In genomic region chr11:62869715-62870371, GRCm38 (mm10) we compare ENCODE assay signal across 22 mouse cellular contexts. TPM values are rescaled to one million over a fixed set of nuclear protein-coding genes. Genes with fewer than 3 reads are reported as not detected.
DNase-seq lines count a peak whose midpoint lies in the region; ATAC-seq and TF ChIP-seq lines count a peak whose summit lies in the region.
"Had no signal": no experiment of that assay in that cellular context is flagged by ENCODE, and none has a peak within 500 bp of the region (broad histone marks: within the 10 kb centered on the region; RNA-seq: fewer than 3 reads in every experiment).

No protein-coding gene starts in this region.

- H3K9me3 ChIP-seq in liver, embryonic 13.5 days (replicated peaks) = no peaks in the 10 kb centered on the region
- no peaks in the 10 kb centered on the region for H3K9me3 ChIP-seq in liver, embryonic 11.5 days (ENCODE audit: control insufficient read depth, low read length)
- H3K9me3 ChIP-seq in liver, embryonic 15.5 days (replicated peaks) = no peaks in the 10 kb centered on the region
- H3K9me3 ChIP-seq in liver, postnatal 0 days (ENCODE audit: low read length) = no peaks in the 10 kb centered on the region
- no peaks in the 10 kb centered on the region for H3K9me3 ChIP-seq in hindbrain, embryonic 11.5 days (ENCODE audit: control insufficient read depth, low read length)
- H3K9me3 ChIP-seq in neural tube, embryonic 15.5 days (replicated peaks) = no peaks in the 10 kb centered on the region
- H3K9me3 ChIP-seq: embryonic facial prominence, embryonic 10.5 days; embryonic facial prominence, embryonic 12.5 days; forebrain, embryonic 13.5 days; forebrain, embryonic 15.5 days had no signal

- H3K4me1 ChIP-seq in liver, embryonic 13.5 days (replicated peaks) = peaks cover 13% of the 10 kb centered on the region
- H3K4me1 ChIP-seq in liver, embryonic 11.5 days (replicated peaks; ENCODE audit: control insufficient read depth, insufficient read depth, low read length) = no peaks in the 10 kb centered on the region
- H3K4me1 ChIP-seq in liver, embryonic 15.5 days (replicated peaks) = peaks cover 9% of the 10 kb centered on the region
- no peaks in the 10 kb centered on the region for H3K4me1 ChIP-seq in liver, postnatal 0 days (ENCODE audit: insufficient read depth)
- H3K4me1 ChIP-seq in hindbrain, embryonic 11.5 days (replicated peaks; ENCODE audit: control insufficient read depth, insufficient read depth, low read length) = no peaks in the 10 kb centered on the region
- H3K4me1 ChIP-seq in neural tube, embryonic 15.5 days = no peaks in the 10 kb centered on the region
- H3K4me1 ChIP-seq: embryonic facial prominence, embryonic 10.5 days; embryonic facial prominence, embryonic 12.5 days; forebrain, embryonic 13.5 days; forebrain, embryonic 15.5 days had no signal

- peak; percentile 48; the same call in 1 of the 2 replicates for TF ChIP-seq EP300 in liver, postnatal 0 days (IDR thresholded peaks at IDR 0.05; ENCODE audit: low read depth)

- TF ChIP-seq CTCF in liver, postnatal 0 days (IDR thresholded peaks at IDR 0.05; ENCODE audit: low read depth) = no peak

- H3K9ac ChIP-seq in liver, embryonic 13.5 days = no peak overlapping the region
- H3K9ac ChIP-seq in liver, embryonic 11.5 days (ENCODE audit: low read depth, low read length) = no peak overlapping the region
- no peak overlapping the region for H3K9ac ChIP-seq in liver, embryonic 15.5 days
- no peak overlapping the region for H3K9ac ChIP-seq in liver, postnatal 0 days (replicated peaks)
- H3K9ac ChIP-seq in hindbrain, embryonic 11.5 days (ENCODE audit: low read depth, low read length) = no peak overlapping the region
- H3K9ac ChIP-seq in neural tube, embryonic 15.5 days (replicated peaks) = no peak overlapping the region
- H3K9ac ChIP-seq: embryonic facial prominence, embryonic 12.5 days; forebrain, embryonic 13.5 days; forebrain, embryonic 15.5 days had no signal

- H3K4me2 ChIP-seq in liver, embryonic 13.5 days = no peak overlapping the region
- no peak overlapping the region for H3K4me2 ChIP-seq in liver, embryonic 11.5 days
- no peak overlapping the region for H3K4me2 ChIP-seq in liver, embryonic 15.5 days
- no peak overlapping the region for H3K4me2 ChIP-seq in liver, postnatal 0 days (ENCODE audit: low read depth, low read length)
- no peak overlapping the region for H3K4me2 ChIP-seq in hindbrain, embryonic 11.5 days (replicated peaks; ENCODE audit: low read depth, low read length)
- no peak overlapping the region for H3K4me2 ChIP-seq in neural tube, embryonic 15.5 days
- H3K4me2 ChIP-seq: embryonic facial prominence, embryonic 12.5 days; forebrain, embryonic 13.5 days; forebrain, embryonic 15.5 days had no signal

- H3K36me3 ChIP-seq in liver, embryonic 13.5 days = no peaks in the 10 kb centered on the region
- no peaks in the 10 kb centered on the region for H3K36me3 ChIP-seq in liver, embryonic 11.5 days (ENCODE audit: control insufficient read depth, insufficient read depth, low read length)
- H3K36me3 ChIP-seq in liver, embryonic 15.5 days (replicated peaks) = no peaks in the 10 kb centered on the region
- no peaks in the 10 kb centered on the region for H3K36me3 ChIP-seq in liver, postnatal 0 days (replicated peaks; ENCODE audit: insufficient read depth, low read length)
- H3K36me3 ChIP-seq in hindbrain, embryonic 11.5 days (ENCODE audit: control insufficient read depth, insufficient read depth, low read length) = no peaks in the 10 kb centered on the region
- no peaks in the 10 kb centered on the region for H3K36me3 ChIP-seq in neural tube, embryonic 15.5 days
- H3K36me3 ChIP-seq: embryonic facial prominence, embryonic 10.5 days; embryonic facial prominence, embryonic 12.5 days; forebrain, embryonic 15.5 days had no signal

- H3K27me3 ChIP-seq in liver, embryonic 13.5 days = no peaks in the 10 kb centered on the region; the same call in 1 of the 2 replicates
- H3K27me3 ChIP-seq in liver, embryonic 11.5 days (replicated peaks; ENCODE audit: control insufficient read depth, insufficient read depth, low read length) = no peaks in the 10 kb centered on the region
- H3K27me3 ChIP-seq in liver, embryonic 15.5 days = no peaks in the 10 kb centered on the region
- H3K27me3 ChIP-seq in liver, postnatal 0 days (ENCODE audit: insufficient read depth, low read length) = no peaks in the 10 kb centered on the region
- no peaks in the 10 kb centered on the region for H3K27me3 ChIP-seq in hindbrain, embryonic 11.5 days (ENCODE audit: control insufficient read depth, insufficient read depth, low read length)
- no peaks in the 10 kb centered on the region for H3K27me3 ChIP-seq in neural tube, embryonic 15.5 days (replicated peaks)
- H3K27me3 ChIP-seq: embryonic facial prominence, embryonic 12.5 days; forebrain, embryonic 13.5 days; forebrain, embryonic 15.5 days had no signal

- no peak overlapping the region for H3K4me3 ChIP-seq in liver, embryonic 13.5 days (replicated peaks)
- H3K4me3 ChIP-seq in liver, embryonic 11.5 days (ENCODE audit: low read depth, low read length) = no peak overlapping the region
- no peak overlapping the region for H3K4me3 ChIP-seq in liver, embryonic 15.5 days (replicated peaks)
- H3K4me3 ChIP-seq in liver, postnatal 0 days (ENCODE audit: low read depth, low read length) = no peak overlapping the region
- no peak overlapping the region for H3K4me3 ChIP-seq in hindbrain, embryonic 11.5 days (ENCODE audit: low read depth, low read length)
- no peak overlapping the region for H3K4me3 ChIP-seq in neural tube, embryonic 15.5 days (replicated peaks)
- H3K4me3 ChIP-seq: embryonic facial prominence, embryonic 10.5 days; embryonic facial prominence, embryonic 12.5 days; forebrain, embryonic 13.5 days; forebrain, embryonic 15.5 days had no signal

- 46% methylated on average over 8 of the region's 8 CpGs for WGBS in liver, embryonic 13.5 days (ENCODE audit: insufficient replicate concordance)
- 65% methylated on average over 8 of the region's 8 CpGs for WGBS in liver, embryonic 11.5 days
- 37% methylated on average over 8 of the region's 8 CpGs for WGBS in liver, embryonic 15.5 days (ENCODE audit: insufficient replicate concordance)
- 61% methylated on average over 8 of the region's 8 CpGs for WGBS in liver, postnatal 0 days (ENCODE audit: insufficient replicate concordance)
- 89% methylated on average over 8 of the region's 8 CpGs for WGBS in hindbrain, embryonic 11.5 days
- 83% methylated on average over 8 of the region's 8 CpGs for WGBS in neural tube, embryonic 15.5 days

- peak; percentile 70 for ATAC-seq in liver, embryonic 13.5 days (ENCODE audit: low read depth)
- no peak for ATAC-seq in liver, embryonic 11.5 days (replicated peaks; ENCODE audit: low FRiP score)
- ATAC-seq in liver, embryonic 15.5 days (ENCODE audit: insufficient read depth) = 0 out of 2 replicates have a peak, but pooled peaks have one; percentile 25
- no peak for ATAC-seq in liver, postnatal 0 days
- peak; percentile 91 for ATAC-seq in megakaryocyte-erythroid progenitor cell, adult 5-6 weeks (replicated peaks; ENCODE audit: low FRiP score, low TSS enrichment, poor library complexity, severe bottlenecking)
- no peak for ATAC-seq in hindbrain, embryonic 11.5 days (ENCODE audit: low FRiP score)
- ATAC-seq in neural tube, embryonic 15.5 days (ENCODE audit: low FRiP score) = no peak
- ATAC-seq: activated CD4-positive, CD25-positive, alpha-beta regulatory T cell, adult 4 months; forebrain, embryonic 13.5 days; forebrain, embryonic 15.5 days had no signal

- H3K27ac ChIP-seq in liver, embryonic 13.5 days = no peak overlapping the region
- no peak overlapping the region for H3K27ac ChIP-seq in liver, embryonic 11.5 days (ENCODE audit: low read depth, low read length)
- no peak overlapping the region for H3K27ac ChIP-seq in liver, embryonic 15.5 days (replicated peaks)
- H3K27ac ChIP-seq in liver, postnatal 0 days (ENCODE audit: low read depth) = no peak overlapping the region
- H3K27ac ChIP-seq in hindbrain, embryonic 11.5 days (ENCODE audit: low read depth, low read length) = no peak overlapping the region
- H3K27ac ChIP-seq in neural tube, embryonic 15.5 days (replicated peaks) = no peak overlapping the region
- H3K27ac ChIP-seq: embryonic facial prominence, embryonic 10.5 days; embryonic facial prominence, embryonic 12.5 days; forebrain, embryonic 13.5 days; forebrain, embryonic 15.5 days had no signal

- no peak for DNase-seq in liver, embryonic 13.5 days
- no peak for DNase-seq in liver, embryonic 11.5 days (ENCODE audit: low spot score)
- DNase-seq in liver = no peak
- DNase-seq in liver, postnatal 0 days = no peak
- DNase-seq in hindbrain, embryonic 11.5 days (ENCODE audit: low spot score) = no peak
- DNase-seq: adrenal gland, adult 8-10 months; adrenal gland, postnatal 14 days; adrenal gland, postnatal 36 days; cerebellum, adult 11-12 months; cerebellum, adult 2 months; cerebellum, adult 9-10 months; cerebellum, postnatal 10 days; cerebellum, postnatal 25 days had no signal

RNA-seq across cellular contexts. Expression of gene Tvp23b, which starts 9.4 kb away (rescaled TPM):
- polyA plus RNA-seq in liver, embryonic 13.5 days (2015; fragmentation: Nextera tagmentation; extraction: Ambion mirVana) = 29.2 and 36.1 TPM in 2 replicates
- 49.1 and 53.7 TPM in 2 replicates for polyA plus RNA-seq in liver, embryonic 11.5 days (2014; fragmentation: Nextera tagmentation; extraction: Ambion mirVana)
- polyA plus RNA-seq in liver, embryonic 15.5 days (2015; fragmentation: Nextera tagmentation; extraction: Ambion mirVana) = 27.0 and 29.6 TPM in 2 replicates
- polyA plus RNA-seq in liver, postnatal 0 days (2015; fragmentation: Nextera tagmentation; extraction: Ambion mirVana) = 29.1 and 29.4 TPM in 2 replicates
- total RNA-seq in megakaryocyte-erythroid progenitor cell, adult 5-6 weeks (2014; fragmentation: Nextera tagmentation) = 25.3 and 32.2 TPM in 2 replicates
- total RNA-seq in megakaryocyte-erythroid progenitor cell, adult 5-6 weeks (2017) = 47.2 and 68.9 TPM in 2 replicates
- 41.7 and 53.0 TPM in 2 replicates for polyA plus RNA-seq in hindbrain, embryonic 11.5 days (2014; fragmentation: Nextera tagmentation; extraction: Ambion mirVana)
- polyA plus RNA-seq in neural tube, embryonic 15.5 days (2015; fragmentation: Nextera tagmentation; extraction: Ambion mirVana) = 54.0 and 55.4 TPM in 2 replicates

RNA-seq across cellular contexts. Expression of gene Fbxw10, which starts 23.0 kb away (rescaled TPM):
- 0.03 and 0.07 TPM in 2 replicates for polyA plus RNA-seq in liver, embryonic 13.5 days (2015; fragmentation: Nextera tagmentation; extraction: Ambion mirVana)
- polyA plus RNA-seq in liver, embryonic 11.5 days (2014; fragmentation: Nextera tagmentation; extraction: Ambion mirVana) = 0.10 and 0.15 TPM in 2 replicates
- 0.07 and 0.28 TPM in 2 replicates for polyA plus RNA-seq in liver, embryonic 15.5 days (2015; fragmentation: Nextera tagmentation; extraction: Ambion mirVana)
- 0.13 and 0.20 TPM in 2 replicates for polyA plus RNA-seq in liver, postnatal 0 days (2015; fragmentation: Nextera tagmentation; extraction: Ambion mirVana)
- 2.4 TPM in 1 of 2 replicates, not detected in the other for total RNA-seq in megakaryocyte-erythroid progenitor cell, adult 5-6 weeks (2014; fragmentation: Nextera tagmentation)
- 0.91 and 2.3 TPM in 2 replicates for total RNA-seq in megakaryocyte-erythroid progenitor cell, adult 5-6 weeks (2017)
- 0.49 and 0.65 TPM in 2 replicates for polyA plus RNA-seq in hindbrain, embryonic 11.5 days (2014; fragmentation: Nextera tagmentation; extraction: Ambion mirVana)
- 0.19 and 0.55 TPM in 2 replicates for polyA plus RNA-seq in neural tube, embryonic 15.5 days (2015; fragmentation: Nextera tagmentation; extraction: Ambion mirVana)
- total RNA-seq: MEL had no signal

RNA-seq across cellular contexts. Expression of gene Trim16, which starts 49.8 kb away (rescaled TPM):
- 0.65 and 0.73 TPM in 2 replicates for polyA plus RNA-seq in liver, embryonic 13.5 days (2015; fragmentation: Nextera tagmentation; extraction: Ambion mirVana)
- polyA plus RNA-seq in liver, embryonic 11.5 days (2014; fragmentation: Nextera tagmentation; extraction: Ambion mirVana) = 2.2 and 3.1 TPM in 2 replicates
- 0.48 and 0.79 TPM in 2 replicates for polyA plus RNA-seq in liver, embryonic 15.5 days (2015; fragmentation: Nextera tagmentation; extraction: Ambion mirVana)
- 0.85 and 0.91 TPM in 2 replicates for polyA plus RNA-seq in liver, postnatal 0 days (2015; fragmentation: Nextera tagmentation; extraction: Ambion mirVana)
- total RNA-seq in megakaryocyte-erythroid progenitor cell, adult 5-6 weeks (2014; fragmentation: Nextera tagmentation) = 7.5 and 9.7 TPM in 2 replicates
- 5.5 and 8.4 TPM in 2 replicates for total RNA-seq in megakaryocyte-erythroid progenitor cell, adult 5-6 weeks (2017)
- 5.3 and 6.4 TPM in 2 replicates for polyA plus RNA-seq in hindbrain, embryonic 11.5 days (2014; fragmentation: Nextera tagmentation; extraction: Ambion mirVana)
- 9.5 and 11.9 TPM in 2 replicates for polyA plus RNA-seq in neural tube, embryonic 15.5 days (2015; fragmentation: Nextera tagmentation; extraction: Ambion mirVana)

Comparison
In these comparisons a context has a peak if more than half of its experiments do, and no peak if none do; other contexts are left out.
1. ATAC-seq: peak in liver, embryonic 13.5 days (single experiment), liver, embryonic 15.5 days (single experiment) and megakaryocyte-erythroid progenitor cell, adult 5-6 weeks (single experiment); none in liver, embryonic 11.5 days (single experiment), liver, postnatal 0 days (single experiment), hindbrain, embryonic 11.5 days (single experiment) and neural tube, embryonic 15.5 days (single experiment).